Mouse (Mus musculus) right cerebral cortex, postnatal 4 days (tissue): ENCODE measurements around the gene Mlst8.
A peak's percentile ranks its signal among the peaks of the same experiment; 100 is the strongest.
"Not testable (repeated sequence)": the region's sequence is repeated elsewhere in the genome, so short reads cannot be mapped to it uniquely, and the experiment has no call there.

ENCODE experiments used
- DNase-seq: peaks from one replicate; pipeline ENCODE4 v3.0.0-alpha.2; 2022

Mlst8 gene

GRCm38 (mm10) chr17:24463374-24464133 lies 15.3 kb downstream of the Mlst8 start:
- no peak for DNase-seq

GRCm38 (mm10) chr17:24462932-24463331 lies 15.9 kb downstream of the Mlst8 start:
- DNase-seq, result no peak

GRCm38 (mm10) chr17:24461580-24461979 lies 17.3 kb downstream of the Mlst8 start:
- no peak for DNase-seq

- not testable (repeated sequence) for DNase-seq
Measured at GRCm38 (mm10) chr17:24455523-24456206, 23.2 kb downstream of the Mlst8 start.

GRCm38 (mm10) chr17:24454756-24455522 lies 23.9 kb downstream of the Mlst8 start:
- DNase-seq, result peak; percentile 95

- DNase-seq, result no peak
Measured at GRCm38 (mm10) chr17:24454218-24454755, 24.6 kb downstream of the Mlst8 start.

GRCm38 (mm10) chr17:24453372-24453771 lies 25.5 kb downstream of the Mlst8 start:
- DNase-seq, result no peak

- DNase-seq, result no peak
Measured at GRCm38 (mm10) chr17:24451220-24451619, 27.7 kb downstream of the Mlst8 start.

- no peak for DNase-seq
Measured at GRCm38 (mm10) chr17:24449507-24449906, 29.4 kb downstream of the Mlst8 start.

- DNase-seq, result no peak
Measured at GRCm38 (mm10) chr17:24446590-24446989, 32.3 kb downstream of the Mlst8 start.

GRCm38 (mm10) chr17:24443409-24443808 lies 35.5 kb downstream of the Mlst8 start:
- DNase-seq, result no peak

GRCm38 (mm10) chr17:24442632-24443155 lies 36.2 kb downstream of the Mlst8 start, which contains the start of gene Dnase1l2:
Gene Dnase1l2, minus strand, starts transcription at chr17:24443105.
- DNase-seq, result no peak

- no peak for DNase-seq
Measured at GRCm38 (mm10) chr17:24442107-24442506, 36.8 kb downstream of the Mlst8 start.

- no peak for DNase-seq
Measured at GRCm38 (mm10) chr17:24441148-24441547, 37.7 kb downstream of the Mlst8 start.

- no peak for DNase-seq
Measured at GRCm38 (mm10) chr17:24440377-24440776, 38.5 kb downstream of the Mlst8 start.

- DNase-seq, result no peak
Measured at GRCm38 (mm10) chr17:24437016-24437415, 41.9 kb downstream of the Mlst8 start.

- DNase-seq, result no peak
Measured at GRCm38 (mm10) chr17:24429201-24429983, 49.5 kb downstream of the Mlst8 start.

- DNase-seq, result no peak
Measured at GRCm38 (mm10) chr17:24427170-24427557, 51.7 kb downstream of the Mlst8 start.

GRCm38 (mm10) chr17:24426471-24427169 lies 52.3 kb downstream of the Mlst8 start, which contains the start of gene Eci1:
Gene Eci1, plus strand, starts transcription at chr17:24426641.
- peak; percentile 80 for DNase-seq

GRCm38 (mm10) chr17:24425905-24426304 lies 53.0 kb downstream of the Mlst8 start:
- DNase-seq, result no peak

GRCm38 (mm10) chr17:24425326-24425725 lies 53.6 kb downstream of the Mlst8 start:
- not testable (repeated sequence) for DNase-seq
